Mouse (Mus musculus): Measurements from ENCODE around the gene Gm48551.

Gm48551 gene

DNA sequence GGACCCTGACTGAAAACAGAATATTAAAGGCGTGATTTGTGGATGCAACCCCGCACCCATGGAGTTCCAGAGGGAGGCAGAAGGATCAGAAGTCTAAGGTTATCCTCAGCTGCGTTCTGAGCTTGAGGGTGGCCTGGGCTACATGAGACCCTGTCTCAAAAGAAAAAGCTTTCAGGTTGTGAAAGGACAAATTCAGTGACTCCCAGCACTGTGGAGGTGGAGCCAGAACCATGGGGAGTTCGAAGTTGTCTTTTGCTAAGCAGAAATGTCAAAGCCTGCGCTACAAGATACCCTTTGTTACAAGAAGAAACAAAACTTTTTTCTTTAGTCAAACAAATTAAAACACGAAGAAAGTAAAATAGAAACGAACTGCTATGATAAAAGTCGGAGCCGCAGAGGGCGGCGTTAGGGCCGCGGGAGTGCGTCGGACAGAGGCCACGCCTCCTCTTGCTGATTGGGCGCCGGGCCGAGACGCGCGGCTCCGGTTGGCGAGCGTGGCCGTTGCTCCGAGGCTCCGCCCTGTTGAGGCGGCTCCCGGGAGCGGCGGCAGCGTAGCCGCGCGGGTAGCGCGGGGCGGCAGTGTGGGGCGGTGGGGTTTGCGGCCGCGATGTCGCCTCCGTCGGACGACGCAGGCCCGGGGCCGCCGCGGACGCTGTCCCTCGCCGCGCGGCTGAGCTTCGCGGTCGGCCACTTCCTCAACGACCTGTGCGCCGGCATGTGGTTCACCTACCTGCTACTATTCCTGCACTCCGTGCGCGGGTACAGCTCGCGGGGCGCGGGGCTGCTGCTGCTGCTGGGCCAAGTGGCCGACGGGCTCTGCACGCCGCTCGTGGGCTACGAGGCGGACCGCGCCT lies 27.0 kb upstream of the Gm48551 start, which contains the start of gene Mfsd12:
Mfsd12 (plus strand) TSS at position 501 of the 854 bp plus-strand sequence.
- DNase-seq (ENCODE audit: low spot score): peak; percentile 77

DNA sequence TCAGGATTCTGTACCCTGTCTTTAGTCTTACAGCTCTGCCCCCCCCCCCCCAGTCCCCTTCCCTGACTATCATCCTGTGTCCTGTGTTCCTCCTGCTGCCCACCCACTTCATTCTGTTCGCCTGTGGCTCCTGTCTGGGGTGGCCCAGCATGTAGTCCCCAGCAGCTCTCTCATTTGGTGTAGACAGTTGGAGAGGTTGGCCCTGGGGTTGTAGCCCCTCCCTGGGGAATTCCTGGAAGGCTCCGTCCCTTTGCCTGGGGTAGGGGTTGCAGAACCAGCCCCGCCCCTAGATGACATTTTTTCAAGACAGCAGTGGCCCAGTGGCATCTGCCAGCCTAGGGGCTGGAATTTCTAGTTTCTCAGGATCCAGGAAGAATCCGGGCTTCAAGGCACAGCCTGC lies 26.1 kb upstream of the Gm48551 start:
- no peak for DNase-seq (ENCODE audit: low spot score)

DNA sequence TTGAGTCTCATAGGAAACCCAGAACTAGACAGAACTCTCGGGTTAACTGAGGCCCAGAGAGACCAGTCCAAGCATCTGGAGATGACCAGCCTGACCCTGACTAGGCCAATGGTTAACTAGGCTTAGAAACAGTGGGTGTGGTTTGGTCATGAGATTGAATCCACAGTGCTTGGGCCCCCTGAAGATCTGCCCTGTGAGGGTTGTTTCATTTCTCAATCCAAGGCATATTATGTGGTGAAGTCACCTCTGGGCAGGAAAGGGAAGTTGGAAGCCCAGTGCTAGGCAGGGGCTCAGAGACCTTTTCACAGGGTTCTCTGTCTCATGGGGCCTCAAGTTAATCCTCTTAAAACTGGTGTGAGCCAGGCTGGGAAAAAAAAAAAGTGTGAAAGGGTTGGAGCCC lies 25.4 kb upstream of the Gm48551 start:
- no peak for DNase-seq (ENCODE audit: low spot score)

DNA sequence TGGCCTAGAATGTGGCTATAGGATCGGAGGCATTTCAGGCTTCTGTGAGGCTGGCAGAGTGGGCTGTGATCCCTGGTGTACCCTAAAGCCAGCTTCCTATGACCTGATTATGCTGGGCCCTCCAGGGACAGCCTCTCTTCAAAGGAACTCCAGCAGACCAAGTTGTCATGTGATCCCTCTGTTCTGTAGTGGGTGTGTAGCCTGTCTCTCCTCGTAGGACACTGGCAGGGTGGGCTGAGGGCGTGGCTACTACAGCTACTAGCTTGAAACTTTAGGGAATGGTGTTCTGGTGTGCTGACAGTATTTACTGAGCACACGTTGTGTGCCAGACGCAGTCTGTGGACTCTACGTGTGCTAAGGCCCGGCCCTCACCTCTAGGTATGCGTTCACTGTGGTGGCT lies 23.5 kb upstream of the Gm48551 start:
- no peak for DNase-seq (ENCODE audit: low spot score)

DNA sequence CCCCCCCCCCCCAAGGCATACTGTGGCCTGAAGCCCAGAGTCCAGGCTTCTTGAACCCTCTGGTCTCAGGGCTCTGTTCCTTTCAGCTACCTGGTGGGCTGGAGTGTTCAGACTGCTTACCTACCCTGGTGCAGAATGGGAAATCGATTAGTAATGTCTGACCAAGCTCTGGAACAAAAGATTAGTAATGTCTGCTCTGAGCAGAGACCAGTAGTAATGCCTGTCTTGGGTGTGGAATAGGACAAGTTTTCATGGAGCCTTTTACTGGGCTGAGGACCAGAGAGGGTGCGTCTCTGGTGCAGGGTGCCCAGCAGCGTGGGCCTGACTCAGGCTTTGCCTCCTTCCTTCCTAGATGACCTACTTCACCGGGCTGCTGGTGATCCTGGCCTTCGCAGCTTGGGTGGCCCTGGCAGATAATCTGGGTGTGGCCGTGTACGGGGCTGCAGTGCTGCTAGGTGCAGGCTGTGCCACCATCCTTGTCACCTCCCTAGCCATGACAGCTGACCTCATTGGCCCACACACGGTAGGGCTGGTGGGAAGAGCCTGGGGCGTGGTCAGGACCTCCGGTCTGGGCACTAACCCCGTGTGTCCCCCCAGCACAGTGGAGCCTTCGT lies 21.8 kb upstream of the Gm48551 start:
- DNase-seq (ENCODE audit: low spot score): no peak

DNA sequence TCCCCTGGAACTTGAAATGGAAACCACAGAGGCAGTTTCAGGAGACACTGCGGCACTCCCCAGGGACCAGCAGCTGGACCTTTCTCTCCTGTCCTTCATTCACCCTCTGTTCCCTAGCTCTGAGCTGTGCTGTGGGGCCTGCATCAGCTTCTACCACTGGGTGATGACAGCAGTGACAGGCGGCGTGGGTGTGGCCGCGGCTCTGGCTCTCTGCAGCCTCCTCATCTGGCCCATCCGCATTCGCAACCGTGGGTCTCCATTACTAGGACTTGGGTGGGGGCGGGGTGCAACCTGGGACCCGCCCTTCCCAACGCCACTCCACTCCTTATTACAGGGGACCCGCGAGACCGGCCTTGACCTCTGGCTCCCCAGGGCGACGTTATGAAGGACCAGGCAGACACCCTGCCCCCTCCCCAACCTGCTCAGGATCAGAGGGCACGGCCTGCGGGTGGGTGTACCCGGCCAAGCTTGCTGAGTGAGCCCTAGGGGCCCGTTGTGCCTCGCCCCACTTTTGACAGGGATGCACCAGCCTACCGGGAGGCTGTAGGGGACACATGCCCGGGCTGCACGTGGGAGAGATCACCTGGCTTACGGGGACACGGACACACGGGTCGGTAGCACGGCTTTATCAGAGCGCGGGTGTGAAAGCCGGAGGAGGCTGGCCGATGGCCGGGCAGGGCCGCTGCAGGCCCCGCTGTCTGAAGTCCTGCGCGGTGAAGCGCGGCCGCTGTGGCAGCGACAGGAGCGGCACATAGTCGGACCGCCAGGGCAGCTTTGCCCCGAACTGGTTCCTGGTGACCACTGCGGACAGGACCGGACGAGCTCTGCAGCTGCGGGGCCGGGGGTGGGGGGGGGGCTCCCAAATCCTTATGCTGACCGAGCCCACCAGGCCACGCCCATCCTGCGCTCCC lies 20.6 kb upstream of the Gm48551 start:
- DNase-seq (ENCODE audit: low spot score): no peak

DNA sequence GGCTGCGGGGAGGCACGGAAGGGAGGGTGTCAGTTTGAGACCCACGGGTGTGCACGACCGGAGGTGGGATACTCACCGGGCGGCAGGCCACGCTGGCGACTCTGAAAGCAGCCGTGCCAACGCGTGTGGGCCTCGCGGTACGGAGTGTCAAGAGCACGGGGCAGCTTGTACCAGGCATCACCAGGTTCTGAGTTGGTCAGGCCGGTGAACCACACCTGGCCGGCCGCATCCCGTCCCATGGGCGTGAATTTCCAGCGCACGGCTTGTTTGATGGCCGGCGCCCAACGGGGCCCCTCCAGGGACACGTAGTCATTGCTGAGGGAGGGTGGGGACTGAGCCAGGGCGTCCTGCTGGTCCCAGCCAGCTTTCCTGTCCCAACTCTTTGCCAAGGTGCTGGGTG lies 19.6 kb upstream of the Gm48551 start:
- DNase-seq (ENCODE audit: low spot score): no peak

DNA sequence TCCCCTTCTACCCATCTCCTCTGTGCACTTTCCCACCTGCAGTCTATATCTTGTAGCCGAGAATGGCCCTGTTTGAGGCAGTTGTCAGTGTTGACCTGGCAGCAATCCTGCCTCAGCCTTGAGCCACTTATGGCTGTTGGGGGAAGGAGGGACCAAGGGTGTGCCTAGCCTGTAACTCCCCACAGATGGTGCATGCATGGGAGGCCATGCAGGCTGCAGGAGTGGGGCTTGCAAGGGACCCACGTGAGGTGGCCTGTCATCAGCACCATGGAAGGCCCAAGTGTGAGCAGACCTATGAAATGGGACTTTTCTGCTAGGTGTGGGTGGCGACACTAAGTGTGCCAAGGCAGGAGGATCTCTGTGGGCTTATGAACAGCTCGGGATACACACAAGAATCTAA lies 19.2 kb upstream of the Gm48551 start:
- no peak for DNase-seq (ENCODE audit: low spot score)

DNA sequence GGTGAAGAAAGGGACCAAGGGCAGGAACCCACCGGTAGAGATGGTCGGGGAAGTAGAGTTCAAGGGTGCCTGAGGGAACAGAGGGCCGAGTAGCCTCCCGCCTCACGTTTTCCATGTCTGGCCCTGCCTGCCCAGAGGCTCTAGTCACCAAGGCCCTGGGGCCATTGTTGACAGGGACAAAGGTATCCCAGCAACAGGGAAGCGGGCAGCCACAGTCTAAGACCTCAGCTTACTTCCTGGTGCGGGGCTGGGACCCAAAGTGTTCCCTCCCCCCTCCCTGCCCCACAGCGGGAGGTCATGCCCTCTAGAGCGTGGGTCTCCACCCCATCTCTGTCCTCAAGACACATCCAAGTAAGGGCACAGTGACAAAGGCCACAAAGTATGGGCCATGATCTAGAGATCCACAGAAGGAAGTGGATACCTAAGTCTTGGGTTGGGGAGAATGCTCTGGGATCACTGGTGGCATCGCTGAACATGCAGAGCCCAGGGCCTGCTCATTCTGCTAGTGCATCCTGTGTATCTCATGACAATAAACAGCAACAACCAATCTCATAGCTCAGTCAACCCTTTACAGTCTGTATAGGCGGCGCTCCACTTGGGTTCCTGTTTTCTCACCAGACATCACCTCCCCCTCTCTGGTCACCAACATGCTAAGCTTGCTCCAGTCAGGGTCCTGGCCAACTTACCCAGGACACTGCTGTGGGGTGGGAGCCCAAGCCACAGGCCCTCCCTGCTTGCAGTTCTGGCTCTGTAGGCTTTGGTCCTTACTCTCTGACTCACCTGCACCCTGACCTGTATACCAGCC lies 18.4 kb upstream of the Gm48551 start, which contains the start of gene 4930404N11Rik:
4930404N11Rik (minus strand) TSS at position 145 of the 805 bp plus-strand sequence.
- no peak for DNase-seq (ENCODE audit: low spot score)

DNA sequence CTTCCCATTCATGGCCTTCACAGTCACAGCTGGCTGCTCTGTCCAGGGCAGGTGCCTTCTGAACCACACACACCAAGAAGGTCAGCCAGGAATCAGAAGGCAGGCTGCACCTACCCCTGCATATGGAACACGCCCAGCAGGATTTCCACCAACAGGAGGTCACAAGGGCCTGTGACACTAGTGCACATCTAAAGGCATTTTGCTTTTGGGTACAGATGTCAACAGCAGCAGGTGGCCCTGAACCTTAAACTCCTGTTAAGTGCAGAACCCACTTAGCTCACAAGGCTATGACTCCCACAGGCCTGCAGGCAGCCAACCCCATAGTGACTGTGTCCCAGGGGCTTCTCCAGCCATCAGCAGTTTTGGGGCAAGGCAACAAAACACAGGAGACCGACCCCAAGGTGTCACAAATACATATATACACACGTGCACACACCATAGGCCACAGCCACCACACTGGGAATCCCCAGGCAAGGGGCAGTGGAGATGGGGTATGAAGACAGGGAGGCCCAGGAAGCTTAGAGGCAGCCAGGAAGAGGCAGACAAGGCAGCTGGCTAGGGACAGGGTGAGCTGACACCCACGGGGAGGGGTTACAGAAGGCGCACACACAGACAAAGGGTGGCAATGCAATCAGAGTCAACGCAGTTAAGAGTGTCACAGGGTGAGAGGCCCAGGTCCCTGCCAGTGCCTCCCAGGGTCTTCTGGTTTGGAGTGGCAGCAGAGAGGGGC lies 17.6 kb upstream of the Gm48551 start:
- DNase-seq (ENCODE audit: low spot score): no peak

DNA sequence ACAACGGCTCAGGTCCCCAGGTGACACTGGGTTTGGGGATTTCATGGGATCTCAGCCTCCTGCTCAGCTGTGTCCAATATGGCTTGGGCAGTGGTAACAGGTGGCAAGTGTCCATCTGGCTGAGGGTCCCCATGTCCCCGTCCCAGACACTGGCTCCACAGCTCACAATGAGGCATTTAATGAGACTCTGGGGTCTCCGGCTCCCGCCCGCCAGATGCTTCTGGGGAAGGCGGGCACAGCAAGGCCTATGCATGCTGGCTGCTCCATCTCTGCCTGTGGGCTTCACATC lies 17.1 kb upstream of the Gm48551 start:
- no peak for DNase-seq (ENCODE audit: low spot score)

DNA sequence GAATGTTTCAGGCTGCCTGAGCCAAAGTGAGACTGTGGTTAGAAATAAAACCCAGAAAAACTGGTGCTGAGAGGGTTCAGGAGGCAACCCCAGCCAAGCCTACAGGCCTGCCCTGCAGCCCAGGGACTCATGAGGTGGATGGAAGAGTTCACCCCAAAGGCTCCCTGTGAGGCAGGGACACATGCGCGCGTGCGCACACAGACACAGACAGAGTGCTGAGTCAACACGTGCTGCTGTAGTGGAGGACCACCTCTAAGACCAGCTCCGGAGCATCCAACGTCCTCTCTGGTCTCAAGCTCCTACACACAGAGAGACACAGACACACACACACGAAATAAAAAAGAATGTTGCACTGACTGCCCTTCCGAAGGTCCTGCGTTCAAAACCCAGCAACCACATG lies 8.9 kb upstream of the Gm48551 start:
- DNase-seq (ENCODE audit: low spot score): no peak

DNA sequence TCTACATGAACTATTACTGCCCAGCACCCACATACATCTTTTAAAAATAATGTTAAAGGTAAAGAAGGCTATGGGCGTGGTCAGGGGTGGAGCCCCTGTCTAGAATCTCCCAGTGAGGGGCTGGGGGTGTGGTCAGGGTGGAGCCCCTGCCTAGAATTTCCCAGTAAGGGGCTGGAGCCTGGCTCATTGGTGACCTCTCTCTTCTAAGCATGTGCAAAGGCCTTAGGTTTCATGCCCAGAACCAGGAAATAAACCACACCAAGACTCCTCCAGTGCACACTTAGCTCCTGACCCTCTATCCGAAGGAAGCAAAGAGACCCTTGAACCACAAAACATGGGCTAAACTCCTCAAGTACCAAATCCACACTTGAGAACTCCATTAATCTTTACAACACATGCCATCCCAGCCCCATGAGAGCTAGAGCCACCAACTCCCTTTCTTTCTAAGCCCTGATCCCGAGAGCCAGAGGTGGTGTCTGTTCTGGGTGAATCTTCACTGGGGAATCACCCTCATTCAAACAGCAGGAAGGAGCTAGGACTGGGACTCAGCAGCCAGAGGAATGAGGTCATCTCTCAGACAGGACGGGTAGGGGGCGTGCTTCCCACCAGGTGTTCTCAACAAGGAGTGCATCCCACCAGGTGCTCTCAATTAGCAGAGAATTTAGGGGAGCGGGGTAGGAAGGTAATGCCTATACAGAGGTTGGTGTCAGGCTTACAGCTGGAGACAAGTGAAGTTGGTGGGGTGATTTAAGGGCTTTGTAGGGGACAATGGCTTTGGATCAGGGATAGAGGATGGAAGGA lies 7.5 kb upstream of the Gm48551 start:
- DNase-seq (ENCODE audit: low spot score): no peak

DNA sequence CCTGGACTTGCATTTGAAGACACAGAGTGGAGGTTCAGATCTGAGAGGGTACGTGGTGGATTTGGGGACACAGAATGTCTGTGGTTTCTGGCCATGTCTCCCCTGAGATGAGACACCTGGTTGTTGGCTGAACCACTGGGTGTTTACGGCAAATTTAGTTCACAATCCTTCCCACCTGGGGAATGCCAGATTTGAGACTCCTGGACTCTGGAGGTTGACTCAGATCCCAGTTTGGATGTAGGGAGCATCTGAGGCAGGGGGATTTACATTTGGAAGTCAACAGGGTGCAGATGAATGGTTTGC lies 7.0 kb upstream of the Gm48551 start:
- no peak for DNase-seq (ENCODE audit: low spot score)

DNA sequence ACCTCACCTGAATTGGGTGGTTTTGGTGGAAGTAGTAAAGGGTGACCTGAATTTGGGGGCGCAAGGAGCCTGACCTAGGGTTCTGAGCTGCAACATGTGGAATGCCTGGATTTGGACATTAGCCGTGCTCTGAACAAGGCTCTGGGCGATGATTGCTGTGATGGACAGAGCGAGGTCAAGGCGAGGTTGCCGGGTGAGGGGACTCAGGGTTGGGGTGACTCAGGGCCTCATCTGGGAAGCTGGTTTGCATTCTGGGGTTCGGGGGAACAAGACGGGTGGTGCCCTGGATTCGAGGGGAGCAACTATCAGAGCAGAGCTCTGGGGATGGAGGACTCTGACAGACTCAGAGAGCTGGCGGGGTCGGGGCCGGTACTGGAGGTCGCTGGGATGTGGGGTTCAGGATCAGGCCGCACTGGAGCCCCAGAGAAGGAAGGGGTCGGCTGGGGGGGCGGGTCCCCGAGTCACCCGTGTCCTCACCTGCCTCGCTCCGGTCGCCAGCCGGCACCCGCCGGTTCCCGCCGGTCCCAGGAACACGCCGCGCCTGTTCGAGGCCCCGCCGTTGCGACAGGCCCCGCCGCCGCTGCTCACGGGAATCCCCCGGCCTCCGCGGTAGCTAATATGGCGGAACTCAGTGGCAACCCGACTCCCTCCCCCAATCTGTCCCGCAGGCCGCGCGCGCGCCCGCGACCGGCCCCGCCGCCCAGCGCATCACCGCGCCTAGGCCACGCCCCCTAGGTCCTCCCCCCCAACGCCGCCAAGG lies 6.3 kb upstream of the Gm48551 start, which contains the start of gene Fzr1:
Fzr1 (minus strand) TSS at position 724 of the 760 bp plus-strand sequence.
- no peak for DNase-seq (ENCODE audit: low spot score)

DNA sequence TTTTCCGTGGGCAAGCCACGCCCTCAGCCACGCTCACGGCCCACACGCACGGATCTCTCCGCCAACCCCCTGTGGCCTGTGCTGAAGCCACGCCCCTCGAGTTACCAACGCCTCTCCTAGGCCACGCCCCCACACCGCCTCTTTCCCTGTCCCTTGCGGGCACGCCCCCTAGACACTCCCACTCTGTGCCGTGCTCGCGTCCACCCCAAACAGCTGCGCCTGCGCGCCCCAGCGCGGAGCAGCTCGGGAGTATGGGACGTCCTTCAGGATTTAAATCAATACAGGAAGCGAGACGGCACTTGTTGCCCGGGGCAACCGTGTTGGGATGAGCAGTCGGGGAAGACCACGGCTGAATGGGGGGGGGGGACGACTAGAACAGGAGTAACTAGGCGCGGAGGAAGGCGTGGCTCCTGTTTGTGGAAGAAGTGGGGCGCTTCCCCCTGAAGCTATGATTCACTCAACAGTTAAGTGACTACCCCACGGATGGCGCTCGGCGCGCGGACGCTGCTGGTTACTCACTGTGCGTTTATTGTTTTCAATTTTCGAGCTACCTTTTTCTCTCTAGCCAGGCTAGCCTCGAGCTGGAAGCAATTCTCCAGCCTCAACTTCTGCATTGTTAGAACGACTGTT lies 5.6 kb upstream of the Gm48551 start:
- peak; percentile 100 for DNase-seq (ENCODE audit: low spot score)

DNA sequence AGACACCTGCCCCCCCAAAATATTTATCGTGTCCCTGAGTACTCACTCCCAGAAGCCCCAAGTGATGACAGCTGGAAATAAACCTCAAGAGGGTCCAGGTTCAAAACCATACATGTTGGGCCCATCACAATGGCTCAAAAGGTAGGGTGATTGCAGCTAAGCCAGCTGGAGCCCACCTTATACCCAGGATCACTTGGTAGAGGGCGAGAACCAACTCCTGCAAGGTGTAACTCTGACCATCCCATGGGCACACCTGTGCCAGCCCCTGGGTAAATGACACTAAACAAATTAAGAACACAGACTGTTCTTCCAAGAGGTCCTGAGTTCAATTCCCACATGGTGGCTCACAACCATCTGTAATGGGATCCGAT lies 5.1 kb upstream of the Gm48551 start:
- no peak for DNase-seq (ENCODE audit: low spot score)

DNA sequence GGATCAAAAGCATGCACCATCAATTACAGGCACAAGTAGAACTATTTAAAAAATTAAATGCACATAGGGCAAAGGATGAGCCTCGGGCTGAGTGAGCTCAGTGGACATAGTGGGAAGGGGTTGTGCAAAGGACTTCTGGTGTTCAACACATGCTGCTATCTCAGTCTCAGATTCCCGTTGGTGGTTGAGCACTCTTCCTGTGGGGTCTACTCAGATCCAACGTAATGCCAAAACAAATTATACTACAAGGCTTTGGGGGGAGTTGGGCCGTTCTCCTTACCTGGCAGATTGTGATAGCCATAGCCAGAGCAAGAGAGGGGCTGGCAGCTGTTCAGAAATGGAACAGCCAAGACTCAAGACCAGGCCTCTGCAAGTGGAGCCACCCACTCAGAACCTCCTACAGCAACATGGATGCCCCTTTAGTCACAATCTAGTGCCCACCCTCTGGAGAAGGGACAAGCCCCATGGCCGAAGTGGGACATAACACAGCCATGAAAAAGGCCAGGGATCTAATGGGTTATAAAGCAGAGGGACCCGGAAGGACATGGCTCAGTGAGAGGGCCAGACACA lies 4.4 kb upstream of the Gm48551 start:
- DNase-seq (ENCODE audit: low spot score): no peak

DNA sequence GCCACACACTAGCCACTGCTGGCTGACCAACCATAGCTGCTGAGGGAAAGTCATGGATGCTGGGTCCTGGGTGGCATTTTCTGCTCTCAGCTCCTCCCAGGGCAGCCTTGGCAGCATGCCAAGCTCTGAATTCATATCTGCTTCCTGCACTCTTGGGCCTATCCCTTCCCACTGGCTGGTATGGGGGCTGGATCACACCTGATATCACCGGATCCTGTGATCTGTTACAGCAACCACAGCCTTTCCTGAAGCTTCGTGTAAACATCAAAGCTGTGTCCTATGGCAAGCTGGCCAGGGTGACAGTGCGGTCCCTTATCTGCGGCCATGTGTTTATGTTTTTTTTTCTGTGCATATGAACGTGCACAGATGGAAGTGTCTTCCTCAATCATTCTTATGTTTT lies 2.2 kb upstream of the Gm48551 start:
- DNase-seq (ENCODE audit: low spot score): no peak

All from left cerebral cortex, adult 11 months (tissue).